ENCODE assay signal across 23 mouse cellular contexts in the genomic region with DNA sequence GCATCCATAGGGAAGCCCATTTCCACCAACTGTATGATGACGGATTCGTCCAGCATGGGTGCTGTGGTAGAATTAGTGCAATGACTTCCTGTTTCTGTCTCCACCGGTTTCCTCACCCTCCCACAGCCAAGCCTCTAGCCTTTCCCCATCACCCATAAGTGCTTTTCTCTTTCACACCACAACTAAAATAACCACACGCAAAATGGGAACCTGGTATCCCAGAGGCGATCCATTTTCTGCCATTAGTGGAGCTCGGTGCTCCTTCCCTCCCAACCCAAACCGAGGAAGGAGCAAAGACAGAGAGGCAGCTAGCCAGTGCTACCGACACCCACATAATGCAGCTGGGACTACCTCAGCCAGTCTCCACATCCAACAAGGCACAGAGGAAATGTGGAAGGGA. TPM values are rescaled to one million over a fixed set of nuclear protein-coding genes. Genes with fewer than 3 reads are reported as not detected.
DNase-seq lines count a peak whose midpoint lies in the region; ATAC-seq and TF ChIP-seq lines count a peak whose summit lies in the region.
"Had no signal": no experiment of that assay in that cellular context is flagged by ENCODE, and none has a peak within 500 bp of the region (broad histone marks: within the 10 kb centered on the region; RNA-seq: fewer than 3 reads in every experiment).

No protein-coding gene starts in this region.

- peaks cover 19% of the 10 kb centered on the region for H3K4me1 ChIP-seq in midbrain, embryonic 12.5 days
- peaks cover 23% of the 10 kb centered on the region for H3K4me1 ChIP-seq in midbrain, embryonic 10.5 days

- H3K4me3 ChIP-seq in left cerebral cortex, adult 2 months = no peak overlapping the region
- H3K4me3 ChIP-seq in midbrain, embryonic 12.5 days = no peak overlapping the region
- H3K4me3 ChIP-seq in midbrain, embryonic 10.5 days = no peak overlapping the region
- H3K4me3 ChIP-seq: embryonic facial prominence, embryonic 10.5 days; heart, embryonic 13.5 days; hindbrain, embryonic 15.5 days; intestine, embryonic 15.5 days; neural tube, embryonic 15.5 days; stomach, embryonic 15.5 days had no signal

- peaks cover 71% of the 10 kb centered on the region for H3K36me3 ChIP-seq in midbrain, embryonic 12.5 days
- H3K36me3 ChIP-seq in midbrain, embryonic 10.5 days = peaks cover 81% of the 10 kb centered on the region

- no peaks in the 10 kb centered on the region for H3K9me3 ChIP-seq in midbrain, embryonic 12.5 days
- H3K9me3 ChIP-seq in midbrain, embryonic 10.5 days (replicated peaks) = no peaks in the 10 kb centered on the region
- H3K9me3 ChIP-seq: embryonic facial prominence, embryonic 10.5 days; heart, embryonic 13.5 days; hindbrain, embryonic 15.5 days; intestine, embryonic 15.5 days; neural tube, embryonic 15.5 days; stomach, embryonic 15.5 days had no signal

- peak in 1 of 2 experiments; percentile 9 for DNase-seq in left cerebral cortex, adult 2 months (ENCODE audit: extremely low spot score in 1 of 2, low spot score in 2 of 2)
- no peak for DNase-seq in left cerebral cortex, postnatal 10 days (ENCODE audit: extremely low spot score in 1 of 2, low spot score in 2 of 2)
- no peak for DNase-seq in midbrain, embryonic 10.5 days (ENCODE audit: low spot score)
- no peak for DNase-seq in Muller cell, postnatal 12 days (ENCODE audit: inconsistent ontology term)
- no peak for DNase-seq in kidney, postnatal 36 days
- DNase-seq: adrenal gland, adult 8-10 months; cerebellum, adult 8-10 months; gastrocnemius, postnatal 10 days; heart, adult 18-20 months; lung, embryonic 14.5 days; right cerebral cortex, postnatal 14 days; thymus, adult 18-20 months; thymus, postnatal 4 days had no signal

- TF ChIP-seq CTCF in left cerebral cortex, adult 2 months (IDR thresholded peaks at IDR 0.05) = no peak

- no peaks in the 10 kb centered on the region for H3K27me3 ChIP-seq in midbrain, embryonic 12.5 days
- no peaks in the 10 kb centered on the region for H3K27me3 ChIP-seq in midbrain, embryonic 10.5 days (ENCODE audit: low read depth, poor library complexity, severe bottlenecking)
- H3K27me3 ChIP-seq: heart, embryonic 13.5 days; hindbrain, embryonic 15.5 days; intestine, embryonic 15.5 days; neural tube, embryonic 15.5 days; stomach, embryonic 15.5 days had no signal

- peak overlapping the region; percentile 58 for H3K27ac ChIP-seq in left cerebral cortex, adult 2 months
- H3K27ac ChIP-seq in midbrain, embryonic 12.5 days (replicated peaks) = no peak overlapping the region
- no peak overlapping the region for H3K27ac ChIP-seq in midbrain, embryonic 10.5 days (replicated peaks)
- H3K27ac ChIP-seq: embryonic facial prominence, embryonic 10.5 days; heart, embryonic 13.5 days; hindbrain, embryonic 15.5 days; intestine, embryonic 15.5 days; neural tube, embryonic 15.5 days; stomach, embryonic 15.5 days had no signal

- intact Hi-C loops in left cerebral cortex, adult 2 months (cut with DNase I) = no loop called here
- intact Hi-C loops in left cerebral cortex, postnatal 10 days (cut with DNase I) = no loop called here

- no peak overlapping the region for H3K4me2 ChIP-seq in midbrain, embryonic 12.5 days (replicated peaks)
- H3K4me2 ChIP-seq: heart, embryonic 13.5 days; hindbrain, embryonic 15.5 days; intestine, embryonic 15.5 days; lung, embryonic 14.5 days; neural tube, embryonic 15.5 days; stomach, embryonic 15.5 days had no signal

- ATAC-seq in midbrain, embryonic 12.5 days (ENCODE audit: low FRiP score, low read depth) = no peak
- peak; percentile 82 for ATAC-seq in granulocyte monocyte progenitor cell, adult 5-6 weeks (replicated peaks; ENCODE audit: poor library complexity, severe bottlenecking)
- ATAC-seq: intestine, embryonic 15.5 days had no signal

- 97% methylated on average over 8 of the region's 8 CpGs for WGBS in midbrain, embryonic 12.5 days
- 93% methylated on average over 8 of the region's 8 CpGs for WGBS in midbrain, embryonic 10.5 days

- 0 out of 2 replicates have a peak overlapping the region, but pooled peaks have one; percentile 1 for H3K9ac ChIP-seq in midbrain, embryonic 12.5 days (replicated peaks)
- H3K9ac ChIP-seq: heart, embryonic 13.5 days; hindbrain, embryonic 15.5 days; intestine, embryonic 15.5 days; lung, embryonic 14.5 days; neural tube, embryonic 15.5 days; stomach, embryonic 15.5 days had no signal

RNA-seq across cellular contexts. Expression of a gene that starts 3.9 kb away (rescaled TPM):
- 100 to 1,000 TPM; 734 to 769 TPM for total RNA-seq in left cerebral cortex, adult 2 months (2021)
- 100 to 1,000 TPM; 512 to 527 TPM for total RNA-seq in left cerebral cortex, postnatal 10 days (2021)
- 423 and 428 TPM in 2 replicates for polyA plus RNA-seq in midbrain, embryonic 12.5 days (2016; fragmentation: Nextera tagmentation; extraction: Ambion mirVana)
- 786 and 953 TPM in 2 replicates for polyA plus RNA-seq in midbrain, embryonic 10.5 days (2016; fragmentation: Nextera tagmentation; extraction: Ambion mirVana)
- 357 and 379 TPM in 2 replicates for total RNA-seq in granulocyte monocyte progenitor cell, adult 5-6 weeks (2014; fragmentation: Nextera tagmentation)
- 273 and 305 TPM in 2 replicates for total RNA-seq in granulocyte monocyte progenitor cell, adult 5-6 weeks (2017)

RNA-seq across cellular contexts. Expression of a gene that starts 9.5 kb away (rescaled TPM):
- 1 to 10 TPM; 4.4 to 5.4 TPM for total RNA-seq in left cerebral cortex, adult 2 months (2021)
- 1 to 10 TPM; 4.4 to 5.3 TPM for total RNA-seq in left cerebral cortex, postnatal 10 days (2021)
- 8.1 and 8.6 TPM in 2 replicates for polyA plus RNA-seq in midbrain, embryonic 12.5 days (2016; fragmentation: Nextera tagmentation; extraction: Ambion mirVana)
- 8.8 and 10.0 TPM in 2 replicates for polyA plus RNA-seq in midbrain, embryonic 10.5 days (2016; fragmentation: Nextera tagmentation; extraction: Ambion mirVana)
- total RNA-seq in granulocyte monocyte progenitor cell, adult 5-6 weeks (2014; fragmentation: Nextera tagmentation) = 3.1 and 5.2 TPM in 2 replicates
- total RNA-seq in granulocyte monocyte progenitor cell, adult 5-6 weeks (2017) = 4.6 and 10.5 TPM in 2 replicates

RNA-seq across cellular contexts. Expression of a gene that starts 11.3 kb away (rescaled TPM):
- total RNA-seq in left cerebral cortex, adult 2 months (2021) = 100 to 1,000 TPM; 184 to 190 TPM
- total RNA-seq in left cerebral cortex, postnatal 10 days (2021) = 100 to 1,000 TPM; 194 to 200 TPM
- polyA plus RNA-seq in midbrain, embryonic 12.5 days (2016; fragmentation: Nextera tagmentation; extraction: Ambion mirVana) = 213 and 214 TPM in 2 replicates
- polyA plus RNA-seq in midbrain, embryonic 10.5 days (2016; fragmentation: Nextera tagmentation; extraction: Ambion mirVana) = 212 and 228 TPM in 2 replicates
- total RNA-seq in granulocyte monocyte progenitor cell, adult 5-6 weeks (2014; fragmentation: Nextera tagmentation) = 88.8 and 89.4 TPM in 2 replicates
- 93.5 and 98.6 TPM in 2 replicates for total RNA-seq in granulocyte monocyte progenitor cell, adult 5-6 weeks (2017)

RNA-seq across cellular contexts. Expression of a gene that starts 11.4 kb away (rescaled TPM):
- total RNA-seq in left cerebral cortex, adult 2 months (2021) = under 1 TPM; 0.63 to 0.66 TPM
- total RNA-seq in left cerebral cortex, postnatal 10 days (2021) = 1 to 10 TPM; 2.8 to 4.4 TPM
- polyA plus RNA-seq in midbrain, embryonic 12.5 days (2016; fragmentation: Nextera tagmentation; extraction: Ambion mirVana) = 168 and 169 TPM in 2 replicates
- 258 and 273 TPM in 2 replicates for polyA plus RNA-seq in midbrain, embryonic 10.5 days (2016; fragmentation: Nextera tagmentation; extraction: Ambion mirVana)
- total RNA-seq in granulocyte monocyte progenitor cell, adult 5-6 weeks (2014; fragmentation: Nextera tagmentation) = 86.1 and 89.0 TPM in 2 replicates
- total RNA-seq in granulocyte monocyte progenitor cell, adult 5-6 weeks (2017) = 128 and 162 TPM in 2 replicates

RNA-seq across cellular contexts. Expression of a gene that starts 22.1 kb away (rescaled TPM):
- not detected for total RNA-seq in left cerebral cortex, adult 2 months (2021)
- under 1 TPM; 0.19 to 0.28 TPM for total RNA-seq in left cerebral cortex, postnatal 10 days (2021)
- 5.5 TPM in 2 replicates for polyA plus RNA-seq in midbrain, embryonic 12.5 days (2016; fragmentation: Nextera tagmentation; extraction: Ambion mirVana)
- 0.89 and 3.4 TPM in 2 replicates for polyA plus RNA-seq in midbrain, embryonic 10.5 days (2016; fragmentation: Nextera tagmentation; extraction: Ambion mirVana)
- not detected in 2 replicates for total RNA-seq in granulocyte monocyte progenitor cell, adult 5-6 weeks (2014; fragmentation: Nextera tagmentation)
- total RNA-seq in granulocyte monocyte progenitor cell, adult 5-6 weeks (2017) = not detected in 2 replicates
- total RNA-seq: layer of hippocampus, adult 18-20 months had no signal
- polyA plus RNA-seq: C2C12 had no signal
